Mouse (Mus musculus) stomach, embryonic 14.5 days (tissue): ENCODE data around the gene Olfr1220. TPM values are rescaled to one million over a fixed set of nuclear protein-coding genes. Genes with fewer than 3 reads are reported as not detected.

Experiments
- ATAC-seq: fragments of 200-750 bp; cut with Nextera tagmentation; 2 replicates; pipeline ENCODE4 v1.8.0; 2017; ENCODE audit warnings: low read depth, moderate TSS enrichment; ENCODE audit not compliant: insufficient number of reproducible peaks, insufficient read depth, low FRiP score
- H3K27ac ChIP-seq: fragments of 300-500 bp; sonication (generic); 2 replicates; pipeline ENCODE4 v1.5.1; 2014; ENCODE audit warnings: mild to moderate bottlenecking, low read length, moderate library complexity, mixed read lengths
- H3K27me3 ChIP-seq: fragments of 300-500 bp; sonication (generic); 2 replicates; pipeline ENCODE4 v1.6.1; 2014; ENCODE audit warnings: low read length, control low read depth, mixed read lengths; ENCODE audit not compliant: control insufficient read depth, insufficient read depth
- H3K36me3 ChIP-seq: fragments of 300-500 bp; sonication (generic); 2 replicates; pipeline ENCODE4 v1.6.1; 2014; ENCODE audit warnings: mild to moderate bottlenecking, control low read depth, low read length, moderate library complexity, mixed read lengths; ENCODE audit not compliant: control insufficient read depth, insufficient read depth
- H3K4me1 ChIP-seq: fragments of 300-500 bp; sonication (generic); 2 replicates; pipeline ENCODE4 v1.6.1; 2014; ENCODE audit warnings: low read length, control low read depth, mixed read lengths; ENCODE audit not compliant: control insufficient read depth, insufficient read depth
- H3K4me2 ChIP-seq: fragments of 300-500 bp; sonication (generic); replicated peaks from 2 replicates; pipeline ENCODE4 v1.6.1; 2014; ENCODE audit warnings: low read depth, low read length, control low read depth
- H3K4me3 ChIP-seq: fragments of 300-500 bp; sonication (generic); 2 replicates; pipeline ENCODE4 v1.5.1; 2014; ENCODE audit warnings: low read depth, low read length, control low read depth
- H3K9ac ChIP-seq: fragments of 300-500 bp; sonication (generic); replicated peaks from 2 replicates; pipeline ENCODE4 v1.6.1; 2014; ENCODE audit warnings: low read depth, mild to moderate bottlenecking, control low read depth, low read length, moderate library complexity, mixed read lengths
- H3K9me3 ChIP-seq: fragments of 300-500 bp; sonication (generic); 2 replicates; pipeline ENCODE4 v1.6.1; 2016; ENCODE audit warnings: low read depth, low read length, control low read depth; ENCODE audit not compliant: control insufficient read depth
- WGBS: fragments of 180-500 bp; shearing (Covaris S2); extraction: QIAGEN DNeasy Blood & Tissue Kit; methylation state at CpG from one replicate; pipeline ENCODE4 v1.1.7; 2014; 5-methylcytosine and 5-hydroxymethylcytosine counted together
- polyA plus RNA-seq: library from polyadenylated mRNA; unstranded; fragments of >200 nt; fragmentation: Nextera tagmentation; extraction: Ambion mirVana; gene quantifications from 2 replicates; pipeline ENCODE4 v1.2.1, GENCODE M21; 2014

Olfr1220 gene
- polyA plus RNA-seq, result not detected in 2 replicates

- no peaks in the 10 kb centered on the region for H3K9me3 ChIP-seq
- no peak for ATAC-seq
- H3K36me3 ChIP-seq, result no peaks in the 10 kb centered on the region
- H3K4me3 ChIP-seq, result no peak within 1 kb of the TSS
- H3K4me1 ChIP-seq, result no peaks in the 10 kb centered on the region
- H3K4me2 ChIP-seq, result no peak within 1 kb of the TSS
- no peak within 1 kb of the TSS for H3K27ac ChIP-seq
- WGBS, result 75% methylated on average over 3 of the region's 3 CpGs
- no peaks in the 10 kb centered on the region for H3K27me3 ChIP-seq
- no peak within 1 kb of the TSS for H3K9ac ChIP-seq
Observed at GRCm38 (mm10) chr2:89106735-89107134, at the start of gene Olfr1220. Gene Olfr1220 (minus strand): TSS chr2:89106835.

GRCm38 (mm10) chr2:89151460-89151859 lies 44.8 kb upstream of the Olfr1220 start, which contains the start of gene Olfr1223:
Gene Olfr1223 (minus strand): TSS chr2:89151560.
- 62% methylated on average over 1 of the region's 1 CpGs for WGBS
- no peak for ATAC-seq
- Histone ChIP-seq H3K27me3 (no peaks in the 10 kb centered on the region), H3K36me3 (no peaks in the 10 kb centered on the region), H3K27ac (no peak within 1 kb of the TSS), H3K4me3 (no peak within 1 kb of the TSS), H3K4me1 (no peaks in the 10 kb centered on the region), H3K9ac (no peak within 1 kb of the TSS), H3K4me2 (no peak within 1 kb of the TSS), H3K9me3 (no peaks in the 10 kb centered on the region)

GRCm38 (mm10) chr2:89132954-89133353 lies 26.3 kb upstream of the Olfr1220 start, which contains the start of gene Olfr1222:
Gene Olfr1222 (minus strand): TSS chr2:89133054.
- Histone ChIP-seq H3K9ac (no peak within 1 kb of the TSS), H3K4me3 (no peak within 1 kb of the TSS), H3K4me2 (no peak within 1 kb of the TSS), H3K27ac (no peak within 1 kb of the TSS), H3K4me1 (no peaks in the 10 kb centered on the region), H3K27me3 (no peaks in the 10 kb centered on the region), H3K9me3 (no peaks in the 10 kb centered on the region), H3K36me3 (no peaks in the 10 kb centered on the region)
- ATAC-seq, result no peak
- 64% methylated on average over 3 of the region's 3 CpGs for WGBS

GRCm38 (mm10) chr2:89117183-89117582 lies 10.5 kb upstream of the Olfr1220 start, which contains the start of gene Olfr1221:
Gene Olfr1221 (minus strand): TSS chr2:89117283.
- WGBS, result 75% methylated on average over 2 of the region's 2 CpGs
- Histone ChIP-seq H3K27me3 (no peaks in the 10 kb centered on the region), H3K9ac (no peak within 1 kb of the TSS), H3K4me3 (no peak within 1 kb of the TSS), H3K4me2 (no peak within 1 kb of the TSS), H3K36me3 (no peaks in the 10 kb centered on the region), H3K4me1 (no peaks in the 10 kb centered on the region), H3K9me3 (no peaks in the 10 kb centered on the region), H3K27ac (no peak within 1 kb of the TSS)
- ATAC-seq, result no peak

- ATAC-seq, result no peak
- Histone ChIP-seq H3K4me3 (no peak overlapping the region), H3K4me2 (no peak overlapping the region), H3K9me3 (no peaks in the 10 kb centered on the region), H3K36me3 (no peaks in the 10 kb centered on the region), H3K4me1 (no peaks in the 10 kb centered on the region), H3K9ac (no peak overlapping the region), H3K27me3 (no peaks in the 10 kb centered on the region), H3K27ac (no peak overlapping the region)
Observed at GRCm38 (mm10) chr2:89105651-89106050, 984 bp downstream of the Olfr1220 start.

- no peaks in the 10 kb centered on the region for H3K27me3 ChIP-seq
- ATAC-seq, result no peak
- H3K4me1 ChIP-seq, result no peaks in the 10 kb centered on the region
- no peaks in the 10 kb centered on the region for H3K36me3 ChIP-seq
- no peak overlapping the region for H3K9ac ChIP-seq
- H3K4me2 ChIP-seq, result no peak overlapping the region
- no peak overlapping the region for H3K27ac ChIP-seq
- H3K9me3 ChIP-seq, result no peaks in the 10 kb centered on the region
- 87% methylated on average over 1 of the region's 1 CpGs for WGBS
- no peak overlapping the region for H3K4me3 ChIP-seq
Observed at GRCm38 (mm10) chr2:89093848-89094247, 12.8 kb downstream of the Olfr1220 start.

GRCm38 (mm10) chr2:89083413-89083812 lies 23.2 kb downstream of the Olfr1220 start, which contains the start of gene Olfr1219:
Gene Olfr1219 (minus strand): TSS chr2:89083513.
- Histone ChIP-seq H3K4me2 (no peak within 1 kb of the TSS), H3K4me3 (no peak within 1 kb of the TSS), H3K27ac (no peak within 1 kb of the TSS), H3K4me1 (no peaks in the 10 kb centered on the region), H3K9me3 (no peaks in the 10 kb centered on the region), H3K36me3 (no peaks in the 10 kb centered on the region), H3K9ac (no peak within 1 kb of the TSS), H3K27me3 (no peaks in the 10 kb centered on the region)
- WGBS, result 74% methylated on average over 1 of the region's 1 CpGs
- no peak for ATAC-seq

- Histone ChIP-seq H3K4me2 (no peak overlapping the region), H3K9me3 (no peaks in the 10 kb centered on the region), H3K4me1 (no peaks in the 10 kb centered on the region), H3K27ac (no peak overlapping the region), H3K9ac (no peak overlapping the region), H3K36me3 (no peaks in the 10 kb centered on the region), H3K4me3 (no peak overlapping the region), H3K27me3 (no peaks in the 10 kb centered on the region)
- ATAC-seq, result no peak
Observed at GRCm38 (mm10) chr2:89081487-89081886, 25.1 kb downstream of the Olfr1220 start.

- H3K9ac ChIP-seq, result no peak within 1 kb of the TSS
- H3K4me3 ChIP-seq, result no peak within 1 kb of the TSS
- no peaks in the 10 kb centered on the region for H3K9me3 ChIP-seq
- no peak within 1 kb of the TSS for H3K4me2 ChIP-seq
- H3K27me3 ChIP-seq, result no peaks in the 10 kb centered on the region
- no peak for ATAC-seq
- no peaks in the 10 kb centered on the region for H3K4me1 ChIP-seq
- no peak within 1 kb of the TSS for H3K27ac ChIP-seq
- no peaks in the 10 kb centered on the region for H3K36me3 ChIP-seq
Observed at GRCm38 (mm10) chr2:89061087-89061486, 45.5 kb downstream of the Olfr1220 start, which contains the start of gene Olfr1218. Gene Olfr1218 (minus strand): TSS chr2:89061187.
